Mouse (Mus musculus) bone marrow macrophage, adult 2 months (primary cell): ENCODE measurements around the gene Lrig2.

ENCODE experiments used
- CTCF ChIP-seq: IDR thresholded peaks from 2 replicates; pipeline ENCODE4 v1.5.1; 2012; ENCODE audit warnings: low read depth, mild to moderate bottlenecking, low read length, moderate library complexity
- POLR2A ChIP-seq: IDR thresholded peaks from 2 replicates; pipeline ENCODE4 v1.6.1; 2012; ENCODE audit warnings: mild to moderate bottlenecking, low read depth, low read length, borderline replicate concordance

GRCm38 (mm10) chr3:104444946-104445460, 66.7 kb downstream of the Lrig2 start:
- TF ChIP-seq POLR2A (no peak), CTCF (no peak)
